Mouse (Mus musculus) left cerebral cortex, adult 18-20 months (tissue): Measurements from ENCODE around the gene Gdf7. TPM values are rescaled to one million over a fixed set of nuclear protein-coding genes. Genes with fewer than 3 reads are reported as not detected.
A peak's percentile ranks its signal among the peaks of the same experiment; 100 is the strongest.

Experiments used
- DNase-seq, 2 experiments: peaks; one replicate each; pipeline ENCODE4 v3.0.0; 2021 to 2022; ENCODE audit warnings: low spot score in 2 of 2, mixed read lengths in 1 of 2
- long read RNA-seq, 2 experiments: library from polyadenylated mRNA; stranded (forward); transcript quantifications; one replicate each; pipeline ENCODE4 v2.0.0; 2021
- total RNA-seq, 2 experiments: library from RNA; stranded (reverse); gene quantifications; 2 replicates each; pipeline ENCODE4 v1.2.3; 2021

The Gdf7 gene
- under 1 TPM; 0.47 to 0.93 TPM for total RNA-seq
- long read RNA-seq, experiment 1, result 0 reads
- long read RNA-seq, experiment 2, result 0 reads

- DNase-seq, result no peak
These were observed at the start of gene Gdf7 for GRCm38 (mm10) chr12:8301841-8302431. Gdf7 (minus strand) TSS chr12:8301954.

DNA sequence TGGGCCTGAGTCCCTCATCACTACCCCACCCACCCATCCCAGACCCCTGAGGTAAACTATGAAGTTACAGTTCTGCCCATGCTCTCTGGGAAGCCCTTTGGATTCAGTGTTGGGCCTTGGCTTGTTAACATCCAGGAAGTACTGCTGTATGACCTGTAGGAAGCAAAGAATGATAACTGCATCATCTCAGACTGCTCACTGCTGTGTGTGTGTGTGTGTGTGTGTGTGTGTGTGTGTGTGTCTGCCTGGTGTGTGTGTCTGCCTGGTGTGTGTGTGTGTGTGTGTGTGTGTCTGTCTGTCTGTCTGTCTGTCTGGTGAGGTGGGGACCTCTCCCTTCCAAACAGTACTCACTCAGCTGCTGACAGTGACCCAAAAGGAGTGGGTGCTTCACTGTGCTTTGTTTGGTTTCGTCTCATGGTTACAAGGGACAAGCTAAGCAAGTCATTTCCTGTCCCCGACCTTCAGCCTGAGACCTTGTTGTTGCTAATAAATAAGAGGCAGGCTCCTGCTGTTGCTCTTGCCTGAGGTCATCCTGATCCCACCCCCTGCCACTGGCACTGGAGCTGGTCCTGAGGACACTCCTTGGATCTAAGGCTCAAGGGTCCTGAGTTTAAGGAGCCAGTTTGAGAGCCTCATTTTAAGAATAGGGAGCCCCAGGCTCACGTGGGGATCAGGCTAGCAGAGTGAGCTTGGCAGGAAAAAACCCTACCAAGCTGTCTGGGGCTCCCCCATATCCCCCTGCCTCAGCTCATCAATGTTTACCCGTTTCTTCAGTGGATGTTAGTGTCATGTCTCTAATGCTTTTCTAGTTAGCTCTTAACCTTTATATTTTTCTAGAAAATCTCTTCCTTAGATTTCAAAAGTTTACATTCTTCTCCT, 49.5 kb upstream of the Gdf7 start:
- no peak for DNase-seq

GRCm38 (mm10) chr12:8348733-8349513, 47.2 kb upstream of the Gdf7 start:
- no peak for DNase-seq

DNA sequence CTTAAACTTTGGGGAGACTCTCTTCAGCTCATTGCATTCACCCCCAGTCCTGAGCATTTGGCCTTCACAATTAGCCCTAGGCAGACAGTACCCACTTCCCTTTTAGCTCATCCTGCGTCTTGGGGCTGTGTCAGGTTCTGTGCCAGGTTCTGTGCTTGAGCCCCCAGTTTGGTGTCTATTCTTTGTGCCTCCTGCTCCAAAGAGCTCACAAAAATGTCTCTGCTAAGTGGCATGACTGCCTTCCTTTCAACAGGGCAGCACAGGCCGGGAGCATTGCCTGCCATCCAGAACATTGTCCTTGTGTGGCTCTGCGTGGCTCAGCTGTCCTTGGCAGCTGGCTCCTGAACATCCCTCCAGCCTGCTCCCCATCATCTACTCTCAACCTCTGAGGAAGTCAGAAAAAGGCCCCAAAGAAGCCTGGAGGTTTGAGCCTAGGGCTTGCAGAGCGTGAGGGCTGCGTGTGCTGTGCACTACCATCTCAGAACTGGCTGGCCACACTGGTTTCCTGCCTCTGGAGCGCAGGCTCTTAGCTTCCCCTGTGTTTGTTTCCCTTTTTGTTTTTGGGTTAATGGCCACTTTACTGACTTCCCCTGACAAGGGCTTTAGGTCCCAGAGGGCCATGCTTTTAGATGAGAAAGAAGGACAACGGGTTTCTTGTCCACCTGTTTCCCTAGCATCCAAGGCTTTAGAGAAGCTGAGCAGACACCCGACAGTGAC, 46.1 kb upstream of the Gdf7 start:
- DNase-seq, result no peak

DNA sequence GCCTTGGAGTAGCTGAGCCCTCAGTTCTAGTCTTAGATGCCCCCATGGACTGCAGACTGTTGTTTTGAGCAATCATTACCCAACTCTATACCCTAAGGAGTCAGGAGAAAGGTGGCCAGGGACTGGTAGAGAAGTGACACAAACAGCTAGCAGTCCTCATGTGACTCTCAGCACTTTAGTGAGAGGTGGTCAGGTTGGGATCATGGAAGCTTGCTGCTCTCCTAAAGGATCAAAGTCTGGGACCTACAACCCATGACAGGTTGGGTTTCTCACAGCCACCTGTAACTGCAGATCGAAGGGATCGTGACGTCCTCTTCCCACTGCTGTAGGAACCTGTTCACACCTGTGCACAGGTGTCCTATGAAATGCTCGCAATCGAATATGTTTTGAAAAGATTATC, 43.8 kb upstream of the Gdf7 start:
- DNase-seq, result peak in 1 of 2 experiments; percentile 1

GRCm38 (mm10) chr12:8344897-8345296, 43.1 kb upstream of the Gdf7 start:
- peak; percentile 70 to 86 for DNase-seq

- no peak for DNase-seq
These were observed 41.6 kb upstream of the Gdf7 start for GRCm38 (mm10) chr12:8343381-8343780.

GRCm38 (mm10) chr12:8341008-8341407, 39.3 kb upstream of the Gdf7 start:
- no peak for DNase-seq

DNA sequence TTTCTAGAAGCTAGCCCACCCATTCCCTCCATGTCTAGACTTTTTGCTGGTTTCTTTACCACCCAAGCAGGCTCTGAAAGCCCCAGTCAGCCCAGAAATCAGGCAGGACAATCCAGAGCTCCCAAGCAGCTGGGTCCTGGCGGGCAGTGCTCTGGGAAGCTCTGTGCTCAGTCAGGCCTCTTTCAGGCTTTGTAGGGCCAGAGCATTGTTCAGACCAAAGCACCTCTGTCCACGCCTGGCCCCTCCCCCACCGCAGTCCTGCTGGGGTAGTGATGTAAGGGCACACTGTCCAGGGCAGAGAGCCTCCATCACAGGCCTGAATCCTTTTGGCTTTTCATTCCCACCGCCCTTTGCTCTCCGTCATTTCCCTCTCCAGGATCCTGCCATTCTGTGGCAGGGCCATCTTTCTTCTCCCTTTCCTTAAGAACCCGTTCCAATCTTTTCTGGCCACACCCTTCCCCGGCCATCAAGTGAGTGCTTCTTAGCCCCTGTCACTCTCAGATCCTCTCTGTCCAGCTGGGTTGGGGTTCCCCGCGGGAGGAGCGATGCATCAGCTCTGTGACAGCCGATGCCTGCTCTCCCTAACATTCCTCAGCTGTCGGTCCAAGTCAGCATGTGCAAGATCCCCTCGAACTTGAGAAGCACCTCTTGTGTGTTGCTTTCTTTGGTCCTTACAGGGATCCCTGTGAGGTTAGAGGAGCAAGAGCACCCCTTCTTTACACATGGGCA, 38.0 kb upstream of the Gdf7 start:
- DNase-seq, result no peak

- DNase-seq, result no peak
These were observed 37.2 kb upstream of the Gdf7 start for GRCm38 (mm10) chr12:8338918-8339317.

- no peak for DNase-seq
These were observed 36.7 kb upstream of the Gdf7 start for GRCm38 (mm10) chr12:8338491-8338890.

- no peak for DNase-seq
These were observed 35.7 kb upstream of the Gdf7 start for GRCm38 (mm10) chr12:8337286-8338060.

- no peak for DNase-seq
These were observed 35.0 kb upstream of the Gdf7 start for GRCm38 (mm10) chr12:8336601-8337285.

DNA sequence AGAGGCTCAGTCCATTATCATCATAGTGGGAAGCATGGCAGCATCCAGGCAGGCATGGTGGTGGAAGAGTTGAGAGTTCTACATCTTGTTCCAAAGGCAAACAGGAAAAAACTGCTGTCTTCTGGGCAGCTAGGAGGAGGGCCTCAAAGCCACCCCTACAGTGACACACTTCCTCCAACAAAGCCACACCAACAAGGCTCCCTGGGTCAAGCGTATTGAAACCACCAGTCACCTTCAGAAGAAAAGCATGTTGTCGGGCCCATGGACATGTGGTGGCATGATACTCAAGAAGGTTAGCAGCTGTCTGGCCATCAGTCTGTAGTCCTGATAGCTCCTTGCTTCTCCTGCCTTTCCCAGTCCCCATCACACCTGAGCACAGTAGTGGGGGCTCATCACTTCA, 33.7 kb upstream of the Gdf7 start:
- DNase-seq, result no peak

GRCm38 (mm10) chr12:8334261-8334660, 32.5 kb upstream of the Gdf7 start:
- no peak for DNase-seq

GRCm38 (mm10) chr12:8333617-8334016, 31.9 kb upstream of the Gdf7 start:
- no peak for DNase-seq

DNA sequence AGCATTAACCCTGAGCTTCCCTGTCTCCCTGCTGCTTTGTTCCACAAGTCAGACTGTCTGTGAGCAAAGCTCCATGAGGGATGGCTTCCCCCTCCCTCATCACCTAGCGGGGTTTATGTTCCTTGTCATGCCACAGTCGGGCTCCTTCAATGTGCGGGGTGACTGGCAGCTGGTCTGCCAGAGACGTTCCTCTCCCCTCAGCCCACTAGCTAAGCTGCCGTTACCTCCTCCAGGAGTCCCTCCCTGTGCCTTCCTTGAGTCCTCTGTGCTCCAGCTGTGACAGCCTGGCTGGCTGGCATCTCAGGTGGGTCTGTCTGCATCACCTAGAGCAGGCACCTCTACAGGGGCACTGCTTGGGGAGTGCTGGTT, 30.4 kb upstream of the Gdf7 start:
- DNase-seq, result no peak

GRCm38 (mm10) chr12:8331489-8332173, 29.9 kb upstream of the Gdf7 start:
- no peak for DNase-seq

GRCm38 (mm10) chr12:8329236-8329635, 27.5 kb upstream of the Gdf7 start:
- DNase-seq, result no peak
